Mouse (Mus musculus): ENCODE results near the gene Frrs1.

DNA sequence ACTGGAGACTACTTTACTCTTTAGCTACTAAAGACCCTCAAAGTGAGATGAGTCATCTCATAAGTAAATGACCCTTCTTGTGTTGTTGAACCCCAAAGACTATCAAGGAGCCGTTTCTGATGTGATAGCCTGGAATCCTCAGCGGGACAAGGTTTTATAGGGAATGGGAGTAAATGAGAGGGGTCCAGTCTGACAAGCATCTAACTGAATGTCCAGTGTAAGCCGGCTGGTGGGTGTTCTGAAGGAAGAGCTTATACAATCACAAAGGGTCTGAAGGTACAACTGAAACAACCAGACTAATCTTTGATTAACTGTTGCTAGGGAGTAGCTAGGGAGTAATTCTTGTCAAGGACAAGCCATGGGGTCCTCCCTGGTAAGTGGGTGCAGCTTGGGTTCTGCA, 6.8 kb upstream of the Frrs1 start:
- TF ChIP-seq POLR2A (IDR thresholded peaks at IDR 0.05; ENCODE audit: borderline replicate concordance, extremely low read depth, insufficient read depth, insufficient read length, poor library complexity, severe bottlenecking) (no peak), CTCF (IDR thresholded peaks at IDR 0.05; ENCODE audit: borderline replicate concordance, extremely low read depth, insufficient read depth, insufficient read length) (no peak)

All from brain, embryonic 14.5 days (tissue).